Mouse (Mus musculus) B cell, adult 2 months (primary cell): ENCODE measurements around the gene Ggt5.
"Not testable (repeated sequence)": the region's sequence is repeated elsewhere in the genome, so short reads cannot be mapped to it uniquely, and the experiment has no call there.

Source experiments
- DNase-seq, 2 experiments: peaks; one replicate each; pipeline ENCODE4 v3.0.0; 2022

The Ggt5 gene

GRCm38 (mm10) chr10:75589129-75589528 lies at the start of gene Ggt5:
Gene Ggt5, plus strand, starts transcription at chr10:75589340.
- DNase-seq = peak in 1 of 2 experiments; percentile 13

- DNase-seq = no peak
These were observed 41.2 kb upstream of the Ggt5 start for GRCm38 (mm10) chr10:75547901-75548300.

DNA sequence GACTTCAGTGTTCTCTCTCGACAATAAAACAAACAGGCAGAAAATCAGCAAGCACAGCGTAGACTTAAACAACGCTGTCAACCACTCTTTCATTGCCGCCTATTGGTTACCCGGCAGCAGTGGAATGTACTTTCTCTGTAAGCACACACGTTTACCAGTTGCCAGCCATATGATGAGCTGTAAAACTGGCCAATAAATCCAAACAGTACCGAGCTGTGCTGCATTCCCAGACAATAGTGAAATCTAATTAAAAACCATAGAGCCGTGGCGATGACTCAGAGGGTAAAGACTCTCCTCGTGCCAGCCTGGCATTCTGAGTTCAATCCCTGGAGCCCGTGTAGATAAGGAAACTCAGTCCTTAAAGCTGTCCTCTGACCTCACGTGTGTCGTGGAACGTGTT lies 40.7 kb upstream of the Ggt5 start:
- DNase-seq = no peak

DNA sequence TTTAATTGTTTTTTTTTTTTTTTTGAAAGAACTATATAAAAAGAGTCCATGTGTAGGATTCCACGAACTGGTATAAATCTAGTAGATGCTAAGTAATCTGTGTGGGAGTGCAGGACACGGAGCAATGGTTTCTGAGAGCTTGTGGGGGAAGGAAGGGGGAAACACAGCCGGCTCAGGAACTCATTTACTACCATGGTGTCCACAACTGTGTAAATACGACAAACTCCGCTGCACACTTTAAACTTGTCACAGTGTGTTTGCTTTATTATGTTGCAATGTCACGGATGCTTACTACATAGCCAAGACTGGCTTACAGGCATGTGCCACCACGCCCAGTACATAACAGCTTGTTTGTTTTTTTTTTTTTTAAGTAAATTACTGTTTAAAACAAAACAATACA lies 39.3 kb upstream of the Ggt5 start:
- DNase-seq = no peak

- no peak for DNase-seq
These were observed 38.0 kb upstream of the Ggt5 start for GRCm38 (mm10) chr10:75551175-75551574.

- DNase-seq = no peak
These were observed 37.0 kb upstream of the Ggt5 start for GRCm38 (mm10) chr10:75552106-75552505.

DNA sequence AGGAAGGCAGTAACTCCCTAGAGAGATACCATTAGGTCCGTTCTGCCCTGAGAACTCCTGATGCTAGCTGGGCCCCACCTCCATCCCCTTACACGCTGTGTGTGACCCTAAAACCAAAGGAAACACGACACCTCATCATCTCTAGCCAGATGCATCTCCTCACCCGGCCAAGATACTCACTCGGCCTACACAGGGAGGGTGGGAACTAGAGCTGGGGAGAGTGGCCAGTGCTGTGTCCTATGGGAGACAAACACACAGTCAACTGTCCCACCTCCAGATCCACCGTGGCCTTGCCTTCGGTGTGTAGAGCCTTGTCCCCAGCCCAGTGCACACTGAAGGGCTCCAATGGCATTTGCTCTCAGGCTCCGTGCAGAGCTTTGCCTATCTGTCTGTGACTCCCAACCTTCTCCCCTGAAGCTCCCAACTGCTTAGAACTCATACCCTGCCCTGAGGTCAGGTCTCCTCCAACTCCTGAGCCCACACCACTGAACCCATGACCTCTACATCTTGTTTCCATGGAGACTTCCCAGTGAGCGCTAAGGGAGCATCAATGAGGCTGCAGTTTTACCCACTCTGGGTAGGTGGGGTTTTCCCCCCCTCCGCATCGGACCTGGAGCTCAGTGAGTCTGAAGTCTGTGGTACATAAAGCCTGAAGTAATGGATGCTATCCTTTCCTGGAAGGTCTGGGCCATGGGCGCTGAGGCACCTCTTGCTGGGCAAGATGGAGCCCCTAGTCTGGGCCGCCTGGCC lies 36.3 kb upstream of the Ggt5 start:
- no peak for DNase-seq

GRCm38 (mm10) chr10:75554090-75554489 lies 35.0 kb upstream of the Ggt5 start:
- no peak for DNase-seq

GRCm38 (mm10) chr10:75555557-75555956 lies 33.6 kb upstream of the Ggt5 start:
- no peak for DNase-seq

- no peak for DNase-seq
These were observed 33.1 kb upstream of the Ggt5 start for GRCm38 (mm10) chr10:75556026-75556425.

DNA sequence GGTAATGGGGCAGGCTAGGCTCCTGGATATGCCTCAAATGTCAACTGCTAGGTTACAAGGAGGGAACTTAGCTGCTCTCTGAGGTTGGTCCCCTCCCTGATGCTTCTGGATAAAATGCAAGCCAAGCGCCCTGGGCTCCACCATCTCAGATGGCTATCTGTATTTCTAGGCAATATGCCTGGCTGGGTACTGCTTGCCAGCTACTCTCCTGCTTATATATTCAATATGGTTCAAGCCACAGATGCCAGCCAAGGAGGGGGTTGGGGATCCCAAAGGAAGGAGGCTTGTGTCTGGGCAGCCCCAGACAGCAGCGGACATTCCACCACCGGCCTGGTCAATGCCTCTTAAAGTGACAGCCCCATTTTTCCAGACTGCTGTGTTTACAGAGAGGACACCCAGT lies 30.6 kb upstream of the Ggt5 start:
- DNase-seq = no peak

- no peak for DNase-seq
These were observed 30.0 kb upstream of the Ggt5 start for GRCm38 (mm10) chr10:75559041-75559675.

DNA sequence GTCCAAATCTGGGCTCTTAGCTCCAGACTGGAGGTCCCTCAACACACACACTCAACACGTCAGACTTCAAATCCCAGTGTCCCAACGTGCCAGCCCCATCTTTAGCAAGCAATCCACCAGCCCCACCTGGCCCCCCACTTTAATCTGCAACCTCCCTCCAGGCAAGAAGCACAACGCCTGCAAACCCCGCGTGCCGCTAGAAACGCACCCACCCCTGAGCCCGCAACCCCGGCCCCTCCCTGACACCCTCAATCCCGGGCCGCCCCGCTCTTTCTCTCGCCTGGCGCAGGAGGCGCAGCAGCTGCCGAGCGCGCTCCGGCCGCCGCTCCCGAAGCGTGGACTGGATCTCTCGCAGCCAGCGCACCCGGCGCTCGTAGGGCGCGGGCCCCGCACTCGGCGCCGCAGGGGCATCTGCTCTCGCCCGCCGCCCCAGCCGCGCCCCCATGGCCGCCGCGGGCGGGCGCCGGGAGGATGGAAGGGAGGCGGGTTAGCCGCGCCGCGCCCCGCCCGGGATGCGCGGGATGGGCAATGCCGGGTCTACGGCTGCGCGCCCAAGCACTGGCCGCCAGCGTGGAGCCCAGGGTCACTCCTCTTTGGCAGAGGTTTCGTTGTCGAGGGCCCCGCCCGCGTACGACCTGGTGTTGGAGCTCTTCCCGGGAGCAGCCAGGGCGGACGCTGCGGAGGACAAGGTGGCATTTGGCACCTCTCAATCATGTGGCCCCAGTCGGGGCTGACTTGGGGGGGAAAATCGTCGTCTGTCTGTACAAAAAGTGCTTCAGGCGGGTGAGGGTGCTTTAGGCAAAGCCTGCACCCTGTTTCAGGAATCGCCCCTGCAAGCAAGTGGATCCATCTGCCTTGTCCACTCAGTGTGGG lies 29.2 kb upstream of the Ggt5 start, which contains the start of gene Lrrc75b:
Gene Lrrc75b (minus strand): TSS at position 655 of the 873 bp plus-strand sequence.
- peak; percentile 14 to 20 for DNase-seq

GRCm38 (mm10) chr10:75560549-75560899 lies 28.6 kb upstream of the Ggt5 start:
- no peak for DNase-seq

GRCm38 (mm10) chr10:75561071-75561654 lies 28.0 kb upstream of the Ggt5 start, which contains the start of gene Ggt1:
Gene Ggt1, plus strand, starts transcription at chr10:75561604.
- DNase-seq = no peak

GRCm38 (mm10) chr10:75562596-75562995 lies 26.5 kb upstream of the Ggt5 start:
- no peak for DNase-seq

DNA sequence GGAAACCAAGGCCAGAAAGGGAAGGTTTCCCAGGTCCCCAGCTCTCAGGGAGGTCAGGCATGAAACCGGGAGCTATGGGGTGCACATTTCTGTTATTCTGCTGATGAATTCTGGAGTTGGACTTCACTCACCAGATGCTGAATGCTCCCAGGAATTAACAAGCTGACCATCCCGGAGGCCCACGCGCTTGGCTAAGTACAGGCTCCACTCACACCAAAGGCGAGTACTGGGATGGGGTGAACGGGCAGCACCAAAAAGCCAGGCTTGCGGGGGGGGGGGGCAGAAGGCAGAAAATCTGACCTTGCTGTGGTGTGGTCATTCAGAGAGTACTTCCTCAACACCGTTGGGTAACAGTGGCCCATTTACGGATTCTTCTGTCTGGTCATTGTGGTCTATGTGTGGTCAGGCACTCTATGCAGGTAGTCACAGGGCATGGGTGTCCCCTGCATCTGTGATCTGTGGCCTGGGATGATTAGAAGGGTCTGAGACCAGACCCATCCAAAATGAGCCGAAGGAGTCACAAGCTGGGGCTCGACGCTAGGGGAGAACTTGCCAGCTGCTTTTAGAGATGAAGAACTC lies 24.4 kb upstream of the Ggt5 start:
- DNase-seq = no peak

DNA sequence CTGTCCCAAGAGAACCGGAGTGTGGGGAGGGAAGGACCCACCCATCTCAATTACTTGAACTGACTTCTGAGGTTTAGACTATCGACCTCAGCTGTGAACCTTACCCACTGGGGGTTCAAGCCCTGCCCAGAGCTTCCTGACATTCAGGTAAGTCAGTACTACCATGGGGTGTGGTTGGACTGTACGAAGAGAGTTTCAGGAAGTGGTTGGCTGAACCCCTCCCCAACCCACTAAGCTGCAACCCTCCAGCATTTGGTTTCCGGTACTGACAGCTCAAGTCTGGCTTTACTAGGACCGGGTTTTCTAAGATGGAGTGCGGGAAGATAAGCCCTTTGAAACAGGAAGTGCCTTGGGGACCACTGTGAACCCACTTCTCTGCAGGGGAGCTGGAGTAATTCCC lies 23.7 kb upstream of the Ggt5 start:
- peak; percentile 52 to 59 for DNase-seq

- DNase-seq = no peak
These were observed 23.2 kb upstream of the Ggt5 start for GRCm38 (mm10) chr10:75565906-75566305.

DNA sequence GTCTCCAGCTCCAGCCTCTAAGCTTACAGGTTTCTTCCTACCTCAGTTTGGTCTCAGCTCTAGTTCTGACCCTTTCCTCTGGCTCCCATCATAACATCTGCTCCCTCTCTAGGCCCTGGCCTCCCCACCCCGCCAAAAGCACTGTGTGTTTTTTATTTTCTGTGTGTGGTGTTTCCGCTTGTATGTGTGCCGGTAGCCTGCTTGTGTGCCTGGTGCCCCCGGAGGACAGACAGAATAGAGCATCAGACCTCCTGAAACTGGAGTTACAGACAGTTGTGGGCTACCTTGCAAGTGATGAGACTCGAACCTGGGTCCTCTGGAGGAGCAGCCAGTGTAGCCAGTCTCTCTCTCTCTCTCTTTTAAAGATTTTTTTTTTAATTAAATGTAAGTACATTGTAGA lies 22.8 kb upstream of the Ggt5 start:
- no peak for DNase-seq

DNA sequence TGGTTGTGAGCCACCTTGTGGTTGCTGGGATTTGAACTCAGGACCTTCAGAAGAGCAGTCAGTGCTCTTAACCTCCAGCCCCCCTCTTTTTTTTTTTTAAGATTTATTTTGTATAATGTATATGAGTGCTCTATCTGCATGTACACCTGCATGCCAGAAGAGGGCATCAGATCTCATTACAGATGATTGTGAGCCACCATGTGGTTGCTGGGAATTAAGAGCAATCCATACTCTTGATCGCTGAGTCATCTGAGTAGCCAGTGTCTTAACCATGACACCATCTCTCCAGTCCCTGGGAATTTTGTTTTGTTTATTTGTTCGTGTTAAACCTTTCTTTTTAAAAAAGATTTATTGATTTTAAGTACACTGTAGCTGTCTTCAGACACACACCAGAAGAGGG lies 22.4 kb upstream of the Ggt5 start:
- not testable (repeated sequence) for DNase-seq

DNA sequence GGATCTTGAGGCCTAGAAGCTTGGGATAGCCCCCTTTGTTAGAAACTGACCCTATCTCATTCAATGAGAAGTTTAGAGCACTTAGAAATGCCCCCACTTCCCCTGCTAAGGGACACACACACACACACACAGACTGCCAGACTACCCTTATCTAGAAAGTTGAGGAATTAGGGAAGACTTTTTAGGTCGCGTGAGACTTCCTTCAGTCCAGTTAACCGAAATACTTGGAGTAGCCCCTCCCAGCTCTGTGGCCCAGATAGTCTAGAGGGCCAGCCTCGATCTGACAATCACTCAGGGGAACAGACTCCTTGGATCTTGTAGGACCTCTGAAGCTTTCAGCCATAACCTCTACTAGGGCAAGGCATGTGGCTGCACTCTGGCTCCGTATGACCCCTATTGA lies 21.1 kb upstream of the Ggt5 start:
- no peak for DNase-seq

DNA sequence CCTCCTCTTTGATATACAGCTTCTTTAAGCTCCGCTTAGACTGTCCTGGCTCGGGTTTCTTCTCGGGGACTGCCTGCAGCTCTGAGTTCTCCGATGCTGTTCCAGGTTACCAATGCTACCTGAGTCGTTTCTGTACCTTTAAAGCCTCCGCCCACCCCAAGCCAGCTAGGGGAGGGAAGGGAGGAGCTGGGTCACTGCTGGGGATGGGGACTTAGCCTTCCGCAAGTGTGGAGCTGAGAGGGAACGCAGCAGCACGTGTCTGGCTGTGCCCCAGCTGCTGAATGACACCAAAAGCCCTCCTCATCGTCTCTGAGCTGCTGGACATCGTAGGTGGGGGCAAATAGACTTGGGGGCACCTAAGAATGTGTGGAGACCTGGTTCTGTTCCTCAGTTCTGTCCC lies 20.7 kb upstream of the Ggt5 start:
- no peak for DNase-seq
